11 mouse cellular contexts compared by ENCODE assay signal in the genomic region with DNA sequence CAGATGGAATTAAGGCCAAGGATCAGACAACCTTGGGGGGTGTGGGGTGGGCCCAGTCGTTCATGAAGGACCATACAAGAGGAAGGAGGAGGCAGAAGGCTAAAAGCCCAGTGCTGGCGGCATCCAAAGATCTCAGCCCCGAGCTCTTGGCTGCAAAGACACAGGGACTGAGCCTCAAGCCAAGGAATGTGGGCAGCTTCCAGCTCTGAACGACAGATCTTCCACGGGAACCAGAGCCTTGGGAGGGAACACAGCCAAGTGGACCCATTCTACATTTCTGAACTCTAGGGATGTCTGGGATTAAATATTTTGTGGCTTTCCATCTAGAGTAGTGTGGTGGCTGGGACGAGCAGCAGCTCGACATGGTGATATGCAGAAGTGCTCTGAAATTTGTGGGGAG. TPM values are rescaled to one million over a fixed set of nuclear protein-coding genes. Genes with fewer than 3 reads are reported as not detected.
DNase-seq lines count a peak whose midpoint lies in the region; ATAC-seq and TF ChIP-seq lines count a peak whose summit lies in the region.
"Had no signal": no experiment of that assay in that cellular context is flagged by ENCODE, and none has a peak within 500 bp of the region (broad histone marks: within the 10 kb centered on the region; RNA-seq: fewer than 3 reads in every experiment).

No protein-coding gene starts in this region.

- WGBS in hindbrain, embryonic 15.5 days, result 51% methylated on average over 7 of the region's 7 CpGs
- 83% methylated on average over 7 of the region's 7 CpGs for WGBS in hindbrain, embryonic 10.5 days
- 11% methylated on average over 7 of the region's 7 CpGs for WGBS in heart, postnatal 0 days
- 68% methylated on average over 7 of the region's 7 CpGs for WGBS in midbrain, embryonic 16.5 days

- peak; percentile 46 for ATAC-seq in hindbrain, embryonic 15.5 days (ENCODE audit: low FRiP score, low read depth)
- peak; percentile 22 for ATAC-seq in heart, postnatal 0 days (ENCODE audit: insufficient read depth, low read depth)
- ATAC-seq in midbrain, embryonic 16.5 days, result peak; percentile 56; the same call in 1 of the 2 replicates

- TF ChIP-seq EP300 in heart, postnatal 0 days (IDR thresholded peaks at IDR 0.05; ENCODE audit: low read depth), result no peak

- peaks cover 41% of the 10 kb centered on the region for H3K4me1 ChIP-seq in hindbrain, embryonic 15.5 days (replicated peaks)
- H3K4me1 ChIP-seq in hindbrain, embryonic 10.5 days (replicated peaks), result peaks cover 21% of the 10 kb centered on the region
- H3K4me1 ChIP-seq in heart, postnatal 0 days (ENCODE audit: control insufficient read depth, insufficient read depth), result peaks cover 64% of the 10 kb centered on the region
- H3K4me1 ChIP-seq in midbrain, embryonic 16.5 days (ENCODE audit: control insufficient read depth, insufficient read depth, low read length), result peaks cover 14% of the 10 kb centered on the region

- DNase-seq in hindbrain, embryonic 10.5 days (ENCODE audit: low spot score), result no peak
- peak; percentile 88 for DNase-seq in Muller cell, postnatal 12 days (ENCODE audit: inconsistent ontology term)
- peak; percentile 87 to 93 for DNase-seq in cerebellum, postnatal 14 days
- DNase-seq in heart, postnatal 0 days (ENCODE audit: low spot score), result peak; percentile 45
- no peak for DNase-seq in thymus, postnatal 36 days
- DNase-seq in ovary, adult 18-20 months (ENCODE audit: low spot score), result no peak
- DNase-seq: liver, embryonic 13.5 days had no signal

- no peak overlapping the region for H3K4me3 ChIP-seq in hindbrain, embryonic 15.5 days
- H3K4me3 ChIP-seq in hindbrain, embryonic 10.5 days, result no peak overlapping the region
- no peak overlapping the region for H3K4me3 ChIP-seq in heart, postnatal 0 days (ENCODE audit: low read depth, low read length)
- no peak overlapping the region for H3K4me3 ChIP-seq in midbrain, embryonic 16.5 days (ENCODE audit: low read depth, low read length)
- H3K4me3 ChIP-seq: erythroblast, embryonic 14.5 days; liver, embryonic 13.5 days had no signal

- H3K9ac ChIP-seq in hindbrain, embryonic 15.5 days, result no peak overlapping the region
- H3K9ac ChIP-seq in heart, postnatal 0 days (replicated peaks; ENCODE audit: low read depth, low read length), result no peak overlapping the region
- no peak overlapping the region for H3K9ac ChIP-seq in midbrain, embryonic 16.5 days (ENCODE audit: low read depth, low read length)
- H3K9ac ChIP-seq: liver, embryonic 13.5 days had no signal

- no peaks in the 10 kb centered on the region for H3K36me3 ChIP-seq in hindbrain, embryonic 15.5 days
- H3K36me3 ChIP-seq in hindbrain, embryonic 10.5 days, result no peaks in the 10 kb centered on the region
- no peaks in the 10 kb centered on the region for H3K36me3 ChIP-seq in heart, postnatal 0 days (replicated peaks; ENCODE audit: control insufficient read depth, insufficient read depth, low read length)
- H3K36me3 ChIP-seq in midbrain, embryonic 16.5 days (ENCODE audit: control insufficient read depth, insufficient read depth, low read length), result no peaks in the 10 kb centered on the region
- H3K36me3 ChIP-seq: liver, embryonic 13.5 days had no signal

- H3K4me2 ChIP-seq in hindbrain, embryonic 15.5 days, result no peak overlapping the region
- H3K4me2 ChIP-seq in heart, postnatal 0 days (ENCODE audit: low read depth, low read length), result no peak overlapping the region
- no peak overlapping the region for H3K4me2 ChIP-seq in midbrain, embryonic 16.5 days (ENCODE audit: low read length)
- H3K4me2 ChIP-seq: liver, embryonic 13.5 days had no signal

- no peak for TF ChIP-seq CTCF in heart, postnatal 0 days (IDR thresholded peaks at IDR 0.05; ENCODE audit: low read depth)

- H3K27ac ChIP-seq in hindbrain, embryonic 15.5 days (replicated peaks), result peak overlapping the region; percentile 41
- no peak overlapping the region for H3K27ac ChIP-seq in hindbrain, embryonic 10.5 days
- peak overlapping the region; percentile 60 for H3K27ac ChIP-seq in heart, postnatal 0 days (ENCODE audit: low read depth)
- H3K27ac ChIP-seq in midbrain, embryonic 16.5 days (ENCODE audit: low read length), result peak overlapping the region; percentile 47
- H3K27ac ChIP-seq: liver, embryonic 13.5 days had no signal

- H3K27me3 ChIP-seq in hindbrain, embryonic 15.5 days, result no peaks in the 10 kb centered on the region
- H3K27me3 ChIP-seq in hindbrain, embryonic 10.5 days (ENCODE audit: insufficient read depth, poor library complexity, severe bottlenecking), result no peaks in the 10 kb centered on the region
- no peaks in the 10 kb centered on the region for H3K27me3 ChIP-seq in heart, postnatal 0 days (ENCODE audit: control insufficient read depth, insufficient read depth, low read length)
- H3K27me3 ChIP-seq in midbrain, embryonic 16.5 days (ENCODE audit: control insufficient read depth, insufficient read depth, low read depth, low read length), result no peaks in the 10 kb centered on the region
- H3K27me3 ChIP-seq: liver, embryonic 13.5 days had no signal

- H3K9me3 ChIP-seq in hindbrain, embryonic 15.5 days, result no peaks in the 10 kb centered on the region
- H3K9me3 ChIP-seq in hindbrain, embryonic 10.5 days, result no peaks in the 10 kb centered on the region
- H3K9me3 ChIP-seq in heart, postnatal 0 days (replicated peaks; ENCODE audit: control insufficient read depth, low read length), result no peaks in the 10 kb centered on the region
- no peaks in the 10 kb centered on the region for H3K9me3 ChIP-seq in midbrain, embryonic 16.5 days (replicated peaks; ENCODE audit: control insufficient read depth, low read length, poor library complexity, severe bottlenecking)
- H3K9me3 ChIP-seq: G1E; liver, embryonic 13.5 days had no signal

RNA-seq across cellular contexts. Expression of a gene that starts 37.6 kb away (rescaled TPM):
- 51.0 and 53.9 TPM in 2 replicates for polyA plus RNA-seq in hindbrain, embryonic 15.5 days (2015; fragmentation: Nextera tagmentation; extraction: Ambion mirVana)
- 32.7 and 36.7 TPM in 2 replicates for polyA plus RNA-seq in hindbrain, embryonic 10.5 days (2016; fragmentation: Nextera tagmentation; extraction: Ambion mirVana)
- 42.4 and 55.3 TPM in 2 replicates for total RNA-seq in heart, postnatal 0 days (2014; rRNA removed; ENCODE audit: low replicate concordance)
- 28.1 and 29.0 TPM in 2 replicates for polyA plus RNA-seq in heart, postnatal 0 days (2015; fragmentation: Nextera tagmentation; extraction: Ambion mirVana)
- 41.7 and 42.3 TPM in 2 replicates for polyA plus RNA-seq in midbrain, embryonic 16.5 days (2015; fragmentation: Nextera tagmentation; extraction: Ambion mirVana)

RNA-seq across cellular contexts. Expression of a gene that starts 38.4 kb away (rescaled TPM):
- polyA plus RNA-seq in hindbrain, embryonic 15.5 days (2015; fragmentation: Nextera tagmentation; extraction: Ambion mirVana), result 32.8 and 36.2 TPM in 2 replicates
- 34.7 and 35.1 TPM in 2 replicates for polyA plus RNA-seq in hindbrain, embryonic 10.5 days (2016; fragmentation: Nextera tagmentation; extraction: Ambion mirVana)
- total RNA-seq in heart, postnatal 0 days (2014; rRNA removed; ENCODE audit: low replicate concordance), result 24.0 and 26.6 TPM in 2 replicates
- polyA plus RNA-seq in heart, postnatal 0 days (2015; fragmentation: Nextera tagmentation; extraction: Ambion mirVana), result 25.6 and 26.8 TPM in 2 replicates
- polyA plus RNA-seq in midbrain, embryonic 16.5 days (2015; fragmentation: Nextera tagmentation; extraction: Ambion mirVana), result 28.2 and 28.6 TPM in 2 replicates

Comparison
In these comparisons a context has a peak if more than half of its experiments do, and no peak if none do; other contexts are left out.
1. DNase-seq: peak in Muller cell, postnatal 12 days (single experiment), cerebellum, postnatal 14 days (2 of 2) and heart, postnatal 0 days (single experiment); none in hindbrain, embryonic 10.5 days (single experiment), thymus, postnatal 36 days (0 of 2) and ovary, adult 18-20 months (single experiment).
2. Peak in every context shown above with its lines, with median percentiles within 50 percentile points of each other: ATAC-seq.